Mouse (Mus musculus) C2C12 (cell line): ENCODE data around the gene Fam163b. TPM values are rescaled to one million over a fixed set of nuclear protein-coding genes. Genes with fewer than 3 reads are reported as not detected.

Source experiments
- H3K27me3 ChIP-seq: one replicate; pipeline ENCODE4 v1.6.1; 2011; ENCODE audit not compliant: control insufficient read depth, insufficient read depth, insufficient read length
- H3K36me3 ChIP-seq: one replicate; pipeline ENCODE4 v1.6.1; 2011; ENCODE audit not compliant: control insufficient read depth, insufficient read depth
- H3K4me3 ChIP-seq: one replicate; pipeline ENCODE4 v1.5.1; 2011; ENCODE audit warnings: mild to moderate bottlenecking, control low read depth; ENCODE audit not compliant: poor library complexity, insufficient read depth, severe bottlenecking
- H3K79me2 ChIP-seq: one replicate; pipeline ENCODE4 v1.6.1; 2011; ENCODE audit not compliant: control insufficient read depth, insufficient read depth
- H3K79me3 ChIP-seq: one replicate; pipeline ENCODE4 v1.6.1; 2011; ENCODE audit warnings: low read depth, control low read depth
- H3ac ChIP-seq: one replicate; pipeline ENCODE3; 2011; ENCODE audit warnings: low read depth; ENCODE audit not compliant: control insufficient read depth, insufficient read length
- CEBPB ChIP-seq: IDR thresholded peaks from one replicate; pipeline ENCODE4 v1.6.1; 2011; ENCODE audit warnings: low read depth, mild to moderate bottlenecking, control low read depth, moderate library complexity
- CTCF ChIP-seq: IDR thresholded peaks from one replicate; pipeline ENCODE4 v1.5.1; 2011; ENCODE audit not compliant: control insufficient read depth, insufficient read depth, insufficient read length
- FOSL1 ChIP-seq: IDR thresholded peaks from one replicate; pipeline ENCODE4 v1.8.0; 2011; ENCODE audit warnings: mild to moderate bottlenecking, low read length; ENCODE audit not compliant: poor library complexity, insufficient read depth, severe bottlenecking
- MAX ChIP-seq: IDR thresholded peaks from one replicate; pipeline ENCODE4 v1.6.1; 2011; ENCODE audit warnings: mild to moderate bottlenecking, control low read depth
- MYOD1 ChIP-seq: IDR thresholded peaks from one replicate; pipeline ENCODE4 v1.6.1; 2011; ENCODE audit warnings: low read depth; ENCODE audit not compliant: control insufficient read depth, insufficient read length
- MYOG ChIP-seq: IDR thresholded peaks from one replicate; pipeline ENCODE4 v1.6.1; 2011; ENCODE audit not compliant: control insufficient read depth, insufficient read length; ENCODE audit errors: extremely low read depth
- USF1 ChIP-seq: IDR thresholded peaks from one replicate; pipeline ENCODE4 v1.6.1; 2011; ENCODE audit warnings: low read depth, mild to moderate bottlenecking, control low read depth, moderate library complexity
- polyA plus RNA-seq: library from polyadenylated mRNA; unstranded; fragments of >200 nt; fragmentation: generic; extraction: Trizol; gene quantifications from one replicate; pipeline ENCODE4 v1.2.1, GENCODE M21; 2012; ENCODE audit warnings: missing spikeins

The Fam163b gene
- polyA plus RNA-seq, 1 experiment = not detected

- Histone ChIP-seq H3K79me2 (no peaks in the 10 kb centered on the region), H3K27me3 (peaks cover 52% of the 10 kb centered on the region), H3K36me3 (no peaks in the 10 kb centered on the region), H3ac (no peak overlapping the region), H3K79me3 (no peaks in the 10 kb centered on the region), H3K4me3 (no peak overlapping the region)
- TF ChIP-seq CEBPB (no peak), USF1 (no peak)
Measured at GRCm38 (mm10) chr2:27163851-27164250, 21.6 kb upstream of the Fam163b start.

GRCm38 (mm10) chr2:27162656-27163055 is 20.4 kb upstream of the Fam163b start:
- H3K79me3 ChIP-seq = no peaks in the 10 kb centered on the region
- no peaks in the 10 kb centered on the region for H3K36me3 ChIP-seq
- H3K79me2 ChIP-seq = no peaks in the 10 kb centered on the region
- H3K27me3 ChIP-seq = peaks cover 45% of the 10 kb centered on the region
- H3ac ChIP-seq = no peak overlapping the region
- TF ChIP-seq MYOG (no peak), MAX (no peak), FOSL1 (no peak), MYOD1 (no peak), CEBPB (no peak), CTCF (no peak), USF1 (no peak)
- H3K4me3 ChIP-seq = no peak overlapping the region

GRCm38 (mm10) chr2:27161526-27161925 is 19.2 kb upstream of the Fam163b start:
- Histone ChIP-seq H3K79me3 (no peaks in the 10 kb centered on the region), H3K36me3 (no peaks in the 10 kb centered on the region), H3K4me3 (no peak overlapping the region), H3K79me2 (no peaks in the 10 kb centered on the region), H3K27me3 (peaks cover 41% of the 10 kb centered on the region), H3ac (no peak overlapping the region)
- TF ChIP-seq MAX (no peak), CEBPB (no peak), MYOD1 (no peak), USF1 (no peak), MYOG (no peak), CTCF (no peak), FOSL1 (no peak)

GRCm38 (mm10) chr2:27156596-27156995 is 14.3 kb upstream of the Fam163b start:
- Histone ChIP-seq H3K79me2 (no peaks in the 10 kb centered on the region), H3K27me3 (peaks cover 30% of the 10 kb centered on the region), H3K4me3 (no peak overlapping the region), H3ac (no peak overlapping the region), H3K36me3 (no peaks in the 10 kb centered on the region), H3K79me3 (no peaks in the 10 kb centered on the region)
- TF ChIP-seq MYOG = no peak
- TF ChIP-seq CEBPB = no peak
- no peak for TF ChIP-seq FOSL1
- TF ChIP-seq CTCF = no peak
- no peak for TF ChIP-seq USF1
- TF ChIP-seq MAX = no peak
- no peak for TF ChIP-seq MYOD1

GRCm38 (mm10) chr2:27154466-27155185 is 12.3 kb upstream of the Fam163b start:
- Histone ChIP-seq H3K4me3 (no peak overlapping the region), H3K79me3 (no peaks in the 10 kb centered on the region), H3K27me3 (peaks cover 34% of the 10 kb centered on the region), H3K36me3 (no peaks in the 10 kb centered on the region), H3ac (no peak overlapping the region), H3K79me2 (no peaks in the 10 kb centered on the region)
- TF ChIP-seq MYOG (no peak), MAX (no peak), MYOD1 (no peak), FOSL1 (no peak), CEBPB (no peak), CTCF (no peak), USF1 (no peak)

- Histone ChIP-seq H3K4me3 (no peak overlapping the region), H3K79me3 (no peaks in the 10 kb centered on the region), H3K27me3 (peaks cover 36% of the 10 kb centered on the region), H3K79me2 (no peaks in the 10 kb centered on the region), H3K36me3 (no peaks in the 10 kb centered on the region), H3ac (no peak overlapping the region)
- TF ChIP-seq CEBPB (no peak), USF1 (no peak), CTCF (no peak), MAX (no peak), MYOG (no peak), MYOD1 (no peak), FOSL1 (no peak)
Measured at GRCm38 (mm10) chr2:27149457-27149856, 7.2 kb upstream of the Fam163b start.
